Mouse (Mus musculus): Measurements from ENCODE around the gene Afg3l1. TPM values are rescaled to one million over a fixed set of nuclear protein-coding genes. Genes with fewer than 3 reads are reported as not detected.
"Not testable (repeated sequence)": the region's sequence is repeated elsewhere in the genome, so short reads cannot be mapped to it uniquely, and the experiment has no call there.

The Afg3l1 gene
- 12.3 and 22.8 TPM in 2 replicates for polyA plus RNA-seq (2011; ENCODE audit: insufficient read depth, insufficient read length, low replicate concordance, missing spikeins)

GRCm38 (mm10) chr8:123477737-123478258 is at the start of gene Afg3l1:
TSS of gene Afg3l1 (plus strand) at chr8:123477903.
- Histone ChIP-seq H3K27ac (ENCODE audit: control insufficient read depth, insufficient read depth, low read depth, low read length, poor library complexity) (peak within 1 kb of the TSS; percentile 86), H3K4me3 (replicated peaks; ENCODE audit: control insufficient read depth, low read depth, low read length) (peak within 1 kb of the TSS; percentile 84), H3K4me1 (ENCODE audit: control insufficient read depth, insufficient read depth, low read length) (no peaks in the 10 kb centered on the region; the same call in 1 of the 2 replicates)
- under 1% methylated on average over 58 of the region's 58 CpGs for WGBS
- TF ChIP-seq CTCF (IDR thresholded peaks at IDR 0.05; ENCODE audit: control insufficient read depth, insufficient read depth, low read length) (no peak), POLR2A (IDR thresholded peaks at IDR 0.05; ENCODE audit: borderline replicate concordance, control insufficient read depth, low read depth, low read length) (peak; percentile 50; the same call in 1 of the 2 replicates)

GRCm38 (mm10) chr8:123428343-123428893 is 49.3 kb upstream of the Afg3l1 start:
- no peak overlapping the region for H3K27ac ChIP-seq (ENCODE audit: control insufficient read depth, insufficient read depth, low read depth, low read length, poor library complexity)
- TF ChIP-seq CTCF (IDR thresholded peaks at IDR 0.05; ENCODE audit: control insufficient read depth, insufficient read depth, low read length), result no peak
- TF ChIP-seq POLR2A (IDR thresholded peaks at IDR 0.05; ENCODE audit: borderline replicate concordance, control insufficient read depth, low read depth, low read length), result no peak
- no peak overlapping the region for H3K4me3 ChIP-seq (replicated peaks; ENCODE audit: control insufficient read depth, low read depth, low read length)
- H3K4me1 ChIP-seq (ENCODE audit: control insufficient read depth, insufficient read depth, low read length), result no peaks in the 10 kb centered on the region
- 94% methylated on average over 29 of the region's 29 CpGs for WGBS

DNA sequence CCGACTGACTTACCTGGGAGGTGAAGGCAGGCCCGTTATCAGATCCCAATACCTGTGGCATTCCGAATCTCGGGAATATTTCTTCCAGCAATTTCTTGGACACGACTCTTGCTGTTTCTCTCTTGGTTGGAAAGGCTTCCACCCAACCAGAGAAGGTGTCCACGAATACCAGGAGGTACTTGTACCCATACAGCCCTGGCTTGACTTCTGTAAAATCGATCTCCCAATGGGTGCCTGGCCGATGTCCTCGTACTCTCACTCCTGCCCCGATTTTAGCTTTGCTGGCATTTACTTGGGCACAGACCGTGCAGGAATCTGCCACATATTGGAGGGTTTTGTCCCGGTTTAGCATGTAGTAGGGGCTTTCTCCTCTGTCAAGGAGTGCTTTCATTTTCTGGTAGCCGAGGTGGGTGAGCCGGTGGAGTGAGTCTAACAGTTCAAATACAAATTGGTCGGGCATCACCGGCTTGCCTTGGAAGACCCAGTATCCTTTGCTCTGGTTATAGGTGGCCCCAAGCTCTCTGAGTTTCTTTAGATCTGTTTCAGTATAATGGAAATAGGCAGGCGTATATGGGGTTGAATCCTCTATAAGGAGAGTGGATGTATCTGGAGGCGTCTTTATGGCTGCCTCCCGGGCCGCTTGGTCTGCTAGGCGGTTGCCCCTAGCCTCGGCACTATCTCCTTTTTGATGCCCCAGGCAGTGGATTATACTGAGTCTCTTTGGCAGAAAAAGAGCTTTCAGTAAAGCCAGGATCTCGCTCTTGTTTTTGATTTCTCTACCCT is 48.6 kb upstream of the Afg3l1 start:
- TF ChIP-seq POLR2A (IDR thresholded peaks at IDR 0.05; ENCODE audit: borderline replicate concordance, control insufficient read depth, low read depth, low read length) (no peak), CTCF (IDR thresholded peaks at IDR 0.05; ENCODE audit: control insufficient read depth, insufficient read depth, low read length) (no peak)
- Histone ChIP-seq H3K4me1 (ENCODE audit: control insufficient read depth, insufficient read depth, low read length) (no peaks in the 10 kb centered on the region), H3K27ac (ENCODE audit: control insufficient read depth, insufficient read depth, low read depth, low read length, poor library complexity) (no peak overlapping the region), H3K4me3 (replicated peaks; ENCODE audit: control insufficient read depth, low read depth, low read length) (no peak overlapping the region)
- 90% methylated on average over 23 of the region's 23 CpGs for WGBS

DNA sequence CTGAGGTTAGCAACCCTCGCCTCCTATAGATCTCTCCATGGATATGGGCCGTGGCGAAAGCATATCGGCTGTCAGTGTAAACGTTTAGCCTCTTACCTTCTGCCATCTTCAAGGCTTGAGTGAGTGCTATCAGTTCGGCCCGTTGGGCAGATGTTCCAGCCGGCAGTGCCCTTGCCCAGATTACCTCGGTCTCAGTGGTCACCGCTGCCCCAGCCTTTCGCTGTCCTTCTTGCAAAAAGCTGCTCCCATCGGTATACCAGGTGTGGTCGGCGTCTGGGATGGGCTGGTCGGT is 48.0 kb upstream of the Afg3l1 start:
- not testable (repeated sequence) for H3K4me1 ChIP-seq (ENCODE audit: control insufficient read depth, insufficient read depth, low read length); H3K4me3 ChIP-seq (replicated peaks; ENCODE audit: control insufficient read depth, low read depth, low read length); H3K27ac ChIP-seq (ENCODE audit: control insufficient read depth, insufficient read depth, low read depth, low read length, poor library complexity)
- 89% methylated on average over 15 of the region's 15 CpGs for WGBS

GRCm38 (mm10) chr8:123430936-123431335 is 46.8 kb upstream of the Afg3l1 start:
- H3K4me1 ChIP-seq (ENCODE audit: control insufficient read depth, insufficient read depth, low read length); H3K27ac ChIP-seq (ENCODE audit: control insufficient read depth, insufficient read depth, low read depth, low read length, poor library complexity); H3K4me3 ChIP-seq (replicated peaks; ENCODE audit: control insufficient read depth, low read depth, low read length): not testable (repeated sequence)
- 88% methylated on average over 8 of the region's 8 CpGs for WGBS

GRCm38 (mm10) chr8:123431616-123432365 is 45.9 kb upstream of the Afg3l1 start:
- TF ChIP-seq CTCF (IDR thresholded peaks at IDR 0.05; ENCODE audit: control insufficient read depth, insufficient read depth, low read length), result no peak
- no peak for TF ChIP-seq POLR2A (IDR thresholded peaks at IDR 0.05; ENCODE audit: borderline replicate concordance, control insufficient read depth, low read depth, low read length)
- Histone ChIP-seq H3K4me3 (replicated peaks; ENCODE audit: control insufficient read depth, low read depth, low read length) (no peak overlapping the region), H3K27ac (ENCODE audit: control insufficient read depth, insufficient read depth, low read depth, low read length, poor library complexity) (no peak overlapping the region), H3K4me1 (ENCODE audit: control insufficient read depth, insufficient read depth, low read length) (no peaks in the 10 kb centered on the region)
- 94% methylated on average over 25 of the region's 25 CpGs for WGBS

- no peak for TF ChIP-seq CTCF (IDR thresholded peaks at IDR 0.05; ENCODE audit: control insufficient read depth, insufficient read depth, low read length)
- TF ChIP-seq POLR2A (IDR thresholded peaks at IDR 0.05; ENCODE audit: borderline replicate concordance, control insufficient read depth, low read depth, low read length), result no peak
- no peak overlapping the region for H3K27ac ChIP-seq (ENCODE audit: control insufficient read depth, insufficient read depth, low read depth, low read length, poor library complexity)
- 93% methylated on average over 16 of the region's 16 CpGs for WGBS
- H3K4me1 ChIP-seq (ENCODE audit: control insufficient read depth, insufficient read depth, low read length), result no peaks in the 10 kb centered on the region
- H3K4me3 ChIP-seq (replicated peaks; ENCODE audit: control insufficient read depth, low read depth, low read length), result no peak overlapping the region
Measured at GRCm38 (mm10) chr8:123432381-123432780, 45.3 kb upstream of the Afg3l1 start.

- H3K4me3 ChIP-seq (replicated peaks; ENCODE audit: control insufficient read depth, low read depth, low read length); H3K27ac ChIP-seq (ENCODE audit: control insufficient read depth, insufficient read depth, low read depth, low read length, poor library complexity); H3K4me1 ChIP-seq (ENCODE audit: control insufficient read depth, insufficient read depth, low read length): not testable (repeated sequence)
- WGBS, result 96% methylated on average over 47 of the region's 47 CpGs
Measured at GRCm38 (mm10) chr8:123433241-123433974, 44.3 kb upstream of the Afg3l1 start.

Data from bone marrow, adult 2 months (tissue).